Mouse (Mus musculus): ENCODE results near the gene Chd9.

The Chd9 gene

DNA sequence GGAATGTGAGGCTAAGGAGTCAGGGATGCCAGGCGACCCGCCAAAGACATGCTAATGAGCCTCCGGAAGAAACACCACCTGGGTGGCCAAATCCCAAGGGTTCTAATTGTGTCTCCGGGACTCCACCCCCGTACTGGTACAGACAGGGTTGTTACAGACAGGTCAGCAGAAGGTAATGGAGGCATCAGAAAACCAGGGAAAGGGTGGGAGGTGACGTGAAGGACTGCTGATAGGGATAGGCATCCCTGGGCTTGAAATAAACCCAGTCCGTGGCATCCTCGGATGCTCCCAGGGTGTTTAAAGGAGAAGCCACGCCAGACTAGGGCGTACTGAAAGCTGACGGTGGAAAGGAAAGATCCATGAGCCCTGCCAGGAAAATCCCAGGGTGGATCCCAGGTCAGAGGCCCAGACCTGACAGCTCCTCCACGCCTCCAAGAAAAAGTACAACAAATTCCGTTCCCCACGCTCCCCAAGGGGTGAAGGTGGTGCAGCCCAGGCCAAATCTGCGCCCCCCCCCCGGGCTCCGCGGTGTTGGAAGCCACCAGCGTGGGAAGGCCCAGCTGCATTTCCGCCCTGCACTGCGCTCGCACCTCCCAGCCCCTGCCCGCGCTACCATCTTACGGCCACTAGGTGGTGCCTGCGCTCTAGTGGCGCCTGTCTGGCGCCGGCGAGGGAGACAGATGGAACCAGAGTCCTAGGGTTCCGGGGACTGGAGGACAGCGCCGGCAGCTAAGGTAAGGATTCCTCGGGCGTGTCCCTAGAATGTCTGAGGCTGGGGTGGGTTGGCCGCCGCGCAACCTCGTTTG, at the start of gene Chd9:
TSS of gene Chd9 (plus strand) at position 172 of the 806 bp plus-strand sequence.
- DNase-seq: peak; percentile 97

GRCm38 (mm10) chr8:90791616-90792015, 36.5 kb upstream of the Chd9 start:
- no peak for DNase-seq

DNA sequence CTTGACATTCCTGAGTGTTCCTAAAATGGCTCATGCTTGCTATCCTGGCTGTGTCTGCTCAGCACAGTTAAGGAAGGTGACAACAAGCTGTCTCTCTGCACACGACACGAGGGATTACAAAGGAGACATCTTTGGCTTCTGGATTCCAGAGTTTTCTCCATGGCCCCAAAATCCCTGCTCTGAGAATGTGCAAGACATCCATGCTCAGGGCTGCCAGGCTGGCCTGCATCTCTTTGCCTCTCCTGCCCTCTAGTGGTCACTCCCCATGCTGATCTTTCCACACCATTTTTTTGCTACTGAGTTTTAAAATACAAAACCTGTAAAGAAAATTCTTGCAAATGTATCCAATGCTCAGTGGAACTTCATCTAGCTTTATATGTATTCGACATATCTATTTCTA, 34.4 kb upstream of the Chd9 start:
- peak; percentile 87 for DNase-seq

GRCm38 (mm10) chr8:90794990-90795861, 32.9 kb upstream of the Chd9 start:
- peak; percentile 87 for DNase-seq

- no peak for DNase-seq
Observed at GRCm38 (mm10) chr8:90799473-90799872, 28.7 kb upstream of the Chd9 start.

- DNase-seq: no peak
Observed at GRCm38 (mm10) chr8:90813602-90814320, 14.4 kb upstream of the Chd9 start.

DNA sequence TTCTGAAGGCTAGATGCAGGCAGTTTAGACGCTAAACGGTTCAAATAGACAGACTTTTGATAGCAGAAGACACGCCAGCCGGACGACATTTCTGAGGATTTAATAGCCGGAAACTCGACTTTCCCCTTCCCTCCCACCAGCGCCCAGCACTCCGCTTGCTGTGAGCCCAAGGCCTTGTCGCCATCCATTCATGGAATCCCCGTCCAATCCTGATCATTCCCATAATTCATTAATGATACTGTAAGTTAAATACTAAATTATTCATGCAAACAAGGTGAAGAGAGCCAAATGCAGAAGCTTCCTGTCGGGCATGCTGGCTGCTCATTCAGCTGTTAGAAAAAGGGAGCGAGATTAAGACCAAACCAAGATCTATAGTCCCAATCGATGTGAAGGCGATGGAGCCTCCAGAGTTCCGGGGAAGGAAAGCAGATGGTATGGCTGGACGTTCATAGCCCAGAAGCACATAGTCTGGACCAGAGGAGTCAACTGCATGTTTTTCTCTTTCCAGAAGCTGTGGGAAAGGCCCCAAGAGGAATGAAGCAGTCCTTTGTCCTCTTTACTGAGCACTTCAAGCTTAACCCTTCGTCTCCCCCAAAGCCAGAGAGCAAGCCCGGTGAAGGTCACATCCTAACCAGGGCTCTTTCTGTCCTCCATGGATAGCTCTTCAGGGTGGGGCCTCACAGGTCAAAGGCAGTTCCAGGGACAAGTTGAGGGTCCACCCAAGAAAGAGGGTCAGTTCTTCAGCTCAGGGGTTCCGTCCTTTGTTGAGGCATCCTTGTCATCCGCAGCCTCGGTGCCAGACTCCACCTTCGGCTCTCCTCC, 11.9 kb upstream of the Chd9 start:
- no peak for DNase-seq

DNA sequence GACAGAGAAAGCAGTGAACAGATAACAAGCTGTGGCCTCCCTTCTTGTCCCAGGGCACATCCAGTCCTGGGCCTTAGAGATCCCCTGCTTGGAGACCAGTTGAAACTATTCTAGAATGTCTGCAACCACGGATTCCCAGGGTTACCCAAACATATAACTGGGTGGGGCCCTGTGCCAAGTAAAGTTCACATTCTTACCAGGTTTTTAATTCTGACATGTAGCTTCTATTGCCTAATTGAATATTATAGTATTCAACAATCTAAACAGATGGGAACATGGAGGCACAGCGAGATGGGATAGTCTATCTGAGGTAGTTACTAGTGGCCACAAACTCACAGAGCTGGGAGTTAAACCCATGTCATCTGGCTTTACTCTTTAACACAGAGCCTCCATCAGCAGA, 10.9 kb upstream of the Chd9 start, which contains the start of gene Gm19935:
TSS of gene Gm19935 (minus strand) at position 101 of the 400 bp plus-strand sequence.
- DNase-seq: no peak

DNA sequence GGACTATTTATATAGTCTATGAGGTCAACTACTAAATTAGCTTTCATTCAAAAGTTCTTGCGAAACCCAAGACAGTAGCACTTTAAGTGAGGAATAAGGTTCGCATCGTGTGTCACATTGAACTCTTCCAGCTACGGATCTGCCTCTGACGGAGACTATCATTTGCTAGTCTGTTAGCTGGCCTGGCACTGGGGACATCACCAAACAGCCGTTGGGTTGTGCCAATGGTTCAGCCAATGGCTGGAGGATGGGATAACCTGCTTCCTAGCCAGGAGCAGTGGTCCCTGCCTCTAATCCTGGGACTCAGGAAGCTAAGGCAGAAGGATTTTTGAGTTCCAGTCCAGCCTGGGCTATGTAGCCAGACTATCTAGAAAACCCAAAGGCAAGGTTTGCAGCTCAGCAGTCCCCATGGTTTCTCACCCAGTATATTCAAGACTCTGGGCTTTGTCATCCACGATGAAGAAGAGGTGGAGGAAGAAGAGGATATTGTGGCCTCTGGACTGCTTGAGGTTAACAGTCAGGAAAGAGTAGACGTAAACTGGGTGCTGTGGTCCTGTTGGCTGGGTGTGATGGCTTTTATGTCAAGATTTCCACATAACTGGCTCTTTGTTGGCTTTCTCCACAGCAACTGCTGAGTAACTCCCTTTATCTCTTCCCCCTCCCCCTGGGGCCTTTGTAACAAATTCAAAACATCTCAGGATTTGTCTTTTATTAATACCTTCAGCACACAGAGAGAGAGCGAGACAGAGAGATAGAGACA, 8.4 kb upstream of the Chd9 start:
- no peak for DNase-seq

- no peak for DNase-seq
Observed at GRCm38 (mm10) chr8:90820321-90820696, 7.8 kb upstream of the Chd9 start.

DNA sequence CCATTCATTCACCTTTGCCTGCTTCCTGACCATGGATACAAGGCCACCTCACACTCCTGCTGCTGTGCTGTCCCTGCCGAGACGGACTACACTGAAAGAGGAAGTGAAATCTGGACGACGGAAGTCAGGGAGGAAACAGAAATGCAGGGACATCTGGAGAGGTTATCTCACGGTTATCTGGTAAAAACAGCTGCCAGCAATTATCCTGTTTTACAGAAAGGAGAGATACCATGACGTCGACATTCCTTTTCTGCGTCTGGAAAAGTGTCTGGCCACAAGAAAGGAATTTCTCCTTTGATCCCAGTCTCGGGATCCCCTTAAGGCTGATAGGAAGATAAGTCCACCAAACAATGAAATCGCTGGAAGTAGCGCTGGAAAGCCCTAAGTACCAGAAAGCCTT, 5.7 kb upstream of the Chd9 start:
- DNase-seq: peak; percentile 25

GRCm38 (mm10) chr8:90825459-90825871, 2.7 kb upstream of the Chd9 start:
- DNase-seq: no peak

DNA sequence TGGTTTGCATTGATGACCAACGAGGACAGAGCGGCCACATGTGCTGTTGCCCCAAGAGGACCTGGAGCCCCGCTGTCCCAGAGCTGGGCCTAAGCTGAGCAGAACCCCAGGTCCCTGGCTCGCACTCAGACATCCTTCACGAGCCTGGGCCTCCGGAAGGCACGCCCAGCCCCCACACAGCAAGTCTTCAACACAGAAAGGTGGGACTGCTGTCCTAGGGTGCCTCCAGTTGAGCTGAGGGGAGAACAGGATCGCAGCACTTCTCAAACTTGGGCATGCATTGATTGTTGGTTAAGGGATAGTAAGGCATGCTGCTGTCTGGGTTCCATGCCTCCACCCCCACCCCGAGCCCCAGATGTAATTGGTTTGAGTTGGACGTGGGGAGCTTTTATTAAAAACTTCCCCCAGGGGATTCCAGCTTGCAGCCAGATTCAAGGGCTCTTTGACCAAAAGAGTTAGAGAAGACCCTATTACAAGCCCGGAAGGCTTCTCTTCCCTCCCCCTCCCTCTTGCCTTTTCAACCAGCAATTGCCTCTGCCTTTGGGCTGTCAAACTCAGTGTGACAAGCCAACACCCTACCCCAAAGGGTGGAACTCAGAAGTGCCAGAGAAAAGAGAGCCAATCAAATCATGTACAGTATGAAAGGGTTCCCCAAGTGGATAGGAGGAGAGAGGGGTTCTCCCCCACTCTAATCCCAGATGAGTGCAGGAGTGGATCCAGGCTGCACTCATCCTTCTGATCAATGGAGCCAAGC, 1.0 kb downstream of the Chd9 start:
- DNase-seq: peak; percentile 31

DNA sequence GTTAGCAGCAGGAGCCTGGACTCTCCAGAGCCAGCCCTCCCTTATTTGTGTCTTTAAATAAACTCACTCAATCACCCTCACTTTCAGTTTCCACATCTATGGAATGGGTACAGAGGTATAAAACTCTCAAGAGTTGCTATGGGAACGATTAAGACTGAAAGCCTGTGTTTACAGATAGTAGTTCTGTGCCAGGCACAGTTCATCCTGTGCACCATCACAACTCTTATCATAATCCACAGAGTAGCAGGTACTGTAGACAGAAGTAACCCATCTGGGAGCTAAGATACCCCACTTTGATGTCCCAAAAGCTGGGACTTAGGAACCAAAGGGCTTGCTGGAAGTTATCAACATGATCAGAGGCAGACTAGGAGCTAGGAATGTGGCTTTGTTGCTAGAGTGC, 1.7 kb downstream of the Chd9 start:
- DNase-seq: no peak

DNA sequence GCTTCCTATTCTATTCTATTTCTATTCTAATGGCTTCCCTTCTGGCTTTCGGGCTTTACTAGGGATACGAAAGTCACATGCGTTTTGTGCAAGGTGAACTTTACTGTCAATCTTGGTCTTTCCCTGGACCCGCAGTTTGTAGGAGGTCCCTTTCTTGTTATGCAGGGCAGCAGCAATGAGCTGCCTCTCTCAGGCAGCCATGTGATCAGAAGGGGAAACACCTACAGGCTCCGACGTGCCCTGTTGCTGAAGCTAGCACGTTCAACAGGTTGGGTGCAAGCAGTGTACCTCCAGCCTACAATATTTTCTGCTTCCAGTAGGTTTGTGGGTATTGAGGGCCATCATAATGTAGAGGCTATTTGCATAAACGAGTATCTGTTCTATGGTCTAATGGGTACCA, 2.8 kb downstream of the Chd9 start:
- no peak for DNase-seq

DNA sequence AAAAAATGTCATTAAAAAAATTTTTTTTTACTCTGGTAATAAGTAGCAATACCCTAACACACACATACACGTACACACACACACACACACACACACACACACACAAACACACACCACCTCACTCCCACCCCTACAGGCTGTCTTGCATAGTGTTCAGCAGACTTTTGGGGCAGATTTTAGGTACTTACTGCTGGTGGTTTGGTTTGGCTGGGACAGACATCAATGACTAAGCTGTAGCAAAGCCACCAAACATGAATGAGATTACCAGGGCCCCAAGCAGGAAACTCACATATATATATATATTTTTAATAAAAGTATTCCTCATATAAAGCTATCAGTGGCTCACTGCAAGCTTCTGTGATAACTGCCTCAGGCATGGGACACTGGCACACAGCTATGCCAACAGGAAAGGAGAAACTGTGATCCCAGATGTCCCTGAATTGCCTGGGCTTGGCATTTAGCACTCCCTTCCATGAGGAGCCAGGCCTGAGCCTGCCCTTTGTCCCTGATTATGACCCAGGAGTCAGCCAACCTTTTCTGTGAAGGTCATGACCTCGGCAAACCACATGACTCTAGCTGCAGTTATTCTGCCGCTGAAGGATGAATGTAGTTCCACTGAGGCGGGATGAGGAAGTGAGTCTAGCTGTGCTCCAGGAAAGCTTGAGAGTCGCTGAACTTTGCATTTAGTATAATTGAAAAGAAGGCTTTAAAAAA, 4.6 kb downstream of the Chd9 start:
- no peak for DNase-seq

GRCm38 (mm10) chr8:90833628-90834320, 5.6 kb downstream of the Chd9 start:
- DNase-seq: no peak

- no peak for DNase-seq
Observed at GRCm38 (mm10) chr8:90834321-90834672, 6.1 kb downstream of the Chd9 start.

- no peak for DNase-seq
Observed at GRCm38 (mm10) chr8:90837440-90837839, 9.3 kb downstream of the Chd9 start.
